Mouse (Mus musculus): Measurements from ENCODE around the gene 4933415A04Rik. TPM values are rescaled to one million over a fixed set of nuclear protein-coding genes. Genes with fewer than 3 reads are reported as not detected.

The 4933415A04Rik gene
- total and polyA plus RNA-seq, 2 experiments from 2014 or later: 0.27 to 2.3 TPM

DNA sequence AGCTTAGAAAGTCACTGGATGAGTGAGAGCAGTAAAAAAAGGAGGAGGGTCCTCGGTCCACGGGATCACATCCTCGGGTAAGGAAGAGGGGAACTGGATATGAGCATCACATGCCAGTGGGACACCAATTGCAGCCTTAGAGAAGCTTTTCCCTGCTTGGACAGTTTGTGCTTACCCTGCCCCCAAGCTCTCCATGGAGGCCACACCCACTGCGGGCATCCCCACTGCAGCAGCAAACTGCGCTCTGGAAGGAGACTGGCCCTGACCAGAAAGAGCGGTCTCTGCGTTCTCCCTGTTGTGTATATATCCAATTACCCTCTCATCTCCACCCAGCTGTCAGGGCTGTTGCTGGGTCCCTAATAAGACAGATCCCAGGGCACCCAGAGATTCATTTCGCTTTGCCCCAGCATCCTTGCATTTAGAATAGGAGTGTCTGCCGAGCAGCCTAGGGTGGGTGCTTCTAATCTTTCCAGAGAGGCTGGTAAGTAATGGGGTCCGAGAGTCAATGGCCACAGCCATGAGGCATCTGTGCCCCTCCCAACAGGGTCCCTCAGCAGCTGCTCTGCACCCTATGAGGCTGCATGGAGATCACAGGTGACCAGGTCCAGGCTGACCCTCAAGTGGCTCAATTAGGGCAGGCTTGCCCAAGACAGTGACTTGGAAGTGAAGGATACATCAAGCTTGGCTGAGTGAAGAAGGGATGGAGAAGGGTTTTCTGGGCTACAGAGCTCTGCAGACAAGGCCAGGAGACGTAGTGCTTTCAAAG, 8.9 kb upstream of the 4933415A04Rik start:
- no peaks in the 10 kb centered on the region for H3K36me3 ChIP-seq (ENCODE audit: insufficient read depth, low read length)
- no peak overlapping the region for H3K4me2 ChIP-seq (ENCODE audit: low read depth, low read length, poor library complexity, severe bottlenecking)
- ATAC-seq (ENCODE audit: low FRiP score) (no peak), DNase-seq (ENCODE audit: low spot score) (no peak)
- no peaks in the 10 kb centered on the region for H3K4me1 ChIP-seq (ENCODE audit: insufficient read depth, low read length)
- no peaks in the 10 kb centered on the region for H3K27me3 ChIP-seq (ENCODE audit: insufficient read depth, low read length)
- no peaks in the 10 kb centered on the region for H3K9me3 ChIP-seq (ENCODE audit: low read length)
- H3K27ac ChIP-seq (ENCODE audit: low read depth, low read length): no peak overlapping the region
- H3K9ac ChIP-seq (replicated peaks; ENCODE audit: low read length, poor library complexity, severe bottlenecking): no peak overlapping the region
- no peak overlapping the region for H3K4me3 ChIP-seq (ENCODE audit: low read depth, low read length)
- TF ChIP-seq CTCF (IDR thresholded peaks at IDR 0.05): no peak
- WGBS: 48% methylated on average over 11 of the region's 11 CpGs

GRCm38 (mm10) chr11:43585211-43586005, 1.4 kb upstream of the 4933415A04Rik start:
- Histone ChIP-seq H3K27ac (ENCODE audit: low read depth, low read length) (no peak overlapping the region), H3K9me3 (ENCODE audit: low read length) (no peaks in the 10 kb centered on the region), H3K4me1 (ENCODE audit: insufficient read depth, low read length) (no peaks in the 10 kb centered on the region; the same call in 1 of the 2 replicates), H3K27me3 (ENCODE audit: insufficient read depth, low read length) (no peaks in the 10 kb centered on the region), H3K4me2 (ENCODE audit: low read depth, low read length, poor library complexity, severe bottlenecking) (no peak overlapping the region), H3K4me3 (ENCODE audit: low read depth, low read length) (no peak overlapping the region), H3K9ac (replicated peaks; ENCODE audit: low read length, poor library complexity, severe bottlenecking) (no peak overlapping the region), H3K36me3 (ENCODE audit: insufficient read depth, low read length) (no peaks in the 10 kb centered on the region)
- TF ChIP-seq CTCF (IDR thresholded peaks at IDR 0.05): no peak
- 84% methylated on average over 22 of the region's 22 CpGs for WGBS
- no peak for ATAC-seq (ENCODE audit: low FRiP score)
- DNase-seq (ENCODE audit: low spot score): no peak

DNA sequence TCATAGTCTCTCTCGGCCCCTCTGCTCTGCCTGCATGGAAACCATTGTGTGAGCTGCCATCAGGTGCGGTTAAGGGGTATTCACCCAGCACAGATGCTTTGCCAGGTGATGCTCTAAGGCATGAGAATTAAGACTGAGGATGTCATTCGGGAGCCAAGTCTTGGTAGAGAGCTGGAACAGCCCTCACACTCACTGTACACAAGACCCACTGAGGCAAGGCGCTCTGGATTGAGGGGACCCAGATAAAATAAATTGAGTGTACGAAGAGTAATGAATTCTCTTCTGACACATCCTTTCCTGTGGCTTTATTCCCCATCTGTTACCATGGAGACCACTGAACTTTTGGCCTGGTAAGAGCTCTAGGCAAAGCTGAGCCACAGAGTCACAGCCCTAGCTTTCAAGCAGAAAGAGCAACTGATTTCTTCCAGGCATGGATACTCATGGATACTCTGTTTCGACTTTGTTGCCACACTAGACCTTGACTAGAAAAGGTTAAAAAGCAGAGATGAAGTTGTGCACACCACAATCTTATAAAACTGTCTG, 2.8 kb downstream of the 4933415A04Rik start:
- H3K9me3 ChIP-seq (ENCODE audit: low read length): no peaks in the 10 kb centered on the region
- no peak overlapping the region for H3K9ac ChIP-seq (replicated peaks; ENCODE audit: low read length, poor library complexity, severe bottlenecking)
- WGBS: 64% methylated on average over 6 of the region's 6 CpGs
- no peak for DNase-seq (ENCODE audit: low spot score)
- H3K27me3 ChIP-seq (ENCODE audit: insufficient read depth, low read length): no peaks in the 10 kb centered on the region
- TF ChIP-seq CTCF (IDR thresholded peaks at IDR 0.05): no peak
- no peak for ATAC-seq (ENCODE audit: low FRiP score)
- H3K4me1 ChIP-seq (ENCODE audit: insufficient read depth, low read length): no peaks in the 10 kb centered on the region; the same call in 1 of the 2 replicates
- H3K4me2 ChIP-seq (ENCODE audit: low read depth, low read length, poor library complexity, severe bottlenecking): no peak overlapping the region
- no peak overlapping the region for H3K27ac ChIP-seq (ENCODE audit: low read depth, low read length)
- no peaks in the 10 kb centered on the region for H3K36me3 ChIP-seq (ENCODE audit: insufficient read depth, low read length)
- H3K4me3 ChIP-seq (ENCODE audit: low read depth, low read length): no peak overlapping the region

DNA sequence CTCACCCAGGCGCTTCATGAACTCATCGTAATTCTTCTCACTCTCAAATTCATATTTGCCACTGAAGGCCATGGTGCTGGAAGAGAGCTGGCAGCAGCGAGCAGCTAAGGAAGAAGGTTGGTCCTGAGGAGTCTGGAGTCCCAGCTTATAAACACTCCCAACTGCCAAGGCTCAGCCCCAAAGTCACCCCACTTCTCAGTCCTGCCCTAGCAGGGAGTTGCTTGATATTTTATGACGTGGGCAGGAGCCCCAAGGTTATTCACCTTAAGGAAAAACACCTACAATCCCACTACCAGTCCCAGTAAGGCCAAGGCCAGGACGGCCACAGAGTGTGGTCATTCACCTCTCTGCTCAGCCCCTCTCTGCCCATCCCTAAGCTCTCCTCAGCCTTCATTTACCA, 14.6 kb downstream of the 4933415A04Rik start, which contains the start of gene Fabp6:
Gene Fabp6, minus strand, starts transcription at position 101 of the 400 bp plus-strand sequence.
- H3K27me3 ChIP-seq (ENCODE audit: insufficient read depth, low read length): no peaks in the 10 kb centered on the region
- 88% methylated on average over 5 of the region's 5 CpGs for whole genome bisulfite sequencing

GRCm38 (mm10) chr11:43604207-43604606, 17.4 kb downstream of the 4933415A04Rik start:
- Histone ChIP-seq H3K27ac (ENCODE audit: low read depth, low read length) (no peak overlapping the region), H3K27me3 (ENCODE audit: insufficient read depth, low read length) (no peaks in the 10 kb centered on the region), H3K4me1 (ENCODE audit: insufficient read depth, low read length) (no peaks in the 10 kb centered on the region), H3K9me3 (ENCODE audit: low read length) (no peaks in the 10 kb centered on the region), H3K4me3 (ENCODE audit: low read depth, low read length) (no peak overlapping the region), H3K4me2 (ENCODE audit: low read depth, low read length, poor library complexity, severe bottlenecking) (no peak overlapping the region), H3K36me3 (ENCODE audit: insufficient read depth, low read length) (no peaks in the 10 kb centered on the region), H3K9ac (replicated peaks; ENCODE audit: low read length, poor library complexity, severe bottlenecking) (no peak overlapping the region)
- no peak for TF ChIP-seq CTCF (IDR thresholded peaks at IDR 0.05)
- DNase-seq (ENCODE audit: low spot score) (no peak), ATAC-seq (ENCODE audit: low FRiP score) (no peak)
- 90% methylated on average over 2 of the region's 2 CpGs for WGBS

More for the DNA sequence above, 14.6 kb downstream of the 4933415A04Rik start, which contains the start of gene Fabp6:
- Histone ChIP-seq H3K27ac (ENCODE audit: low read depth, low read length) (no peak within 1 kb of the TSS), H3K9ac (replicated peaks; ENCODE audit: low read length, poor library complexity, severe bottlenecking) (no peak within 1 kb of the TSS), H3K4me1 (ENCODE audit: insufficient read depth, low read length) (no peaks in the 10 kb centered on the region), H3K4me3 (ENCODE audit: low read depth, low read length) (no peak within 1 kb of the TSS), H3K9me3 (ENCODE audit: low read length) (no peaks in the 10 kb centered on the region), H3K4me2 (ENCODE audit: low read depth, low read length, poor library complexity, severe bottlenecking) (no peak within 1 kb of the TSS), H3K36me3 (ENCODE audit: insufficient read depth, low read length) (no peaks in the 10 kb centered on the region)
- TF ChIP-seq CTCF (IDR thresholded peaks at IDR 0.05): no peak
- no peak for ATAC-seq (ENCODE audit: low FRiP score)
- no peak for DNase-seq (ENCODE audit: low spot score)
